ENCODE assay signal across 9 mouse cellular contexts in genomic region chr8:94773700-94774171, GRCm38 (mm10). TPM values are rescaled to one million over a fixed set of nuclear protein-coding genes. Genes with fewer than 3 reads are reported as not detected.
DNase-seq lines count a peak whose midpoint lies in the region; ATAC-seq lines count a peak whose summit lies in the region.
"Had no signal": no experiment of that assay in that cellular context is flagged by ENCODE, and none has a peak within 500 bp of the region (broad histone marks: within the 10 kb centered on the region; RNA-seq: fewer than 3 reads in every experiment).

No protein-coding gene starts in this region.

- whole genome bisulfite sequencing in intestine, embryonic 15.5 days = 44% methylated on average over 12 of the region's 12 CpGs
- 44% methylated on average over 12 of the region's 12 CpGs for WGBS in intestine, embryonic 16.5 days
- 13% methylated on average over 12 of the region's 12 CpGs for WGBS in forebrain, embryonic 11.5 days
- WGBS in neural tube, embryonic 15.5 days = 17% methylated on average over 12 of the region's 12 CpGs

- H3K4me3 ChIP-seq in intestine, embryonic 15.5 days (replicated peaks) = no peak overlapping the region
- H3K4me3 ChIP-seq in intestine, embryonic 16.5 days (ENCODE audit: low read length) = no peak overlapping the region
- no peak overlapping the region; the same call in 1 of the 2 replicates for H3K4me3 ChIP-seq in forebrain, embryonic 11.5 days (ENCODE audit: low read depth, low read length)
- peak overlapping the region; percentile 64 for H3K4me3 ChIP-seq in neural tube, embryonic 15.5 days (replicated peaks)

- no peak overlapping the region for H3K9ac ChIP-seq in intestine, embryonic 15.5 days
- no peak overlapping the region for H3K9ac ChIP-seq in intestine, embryonic 16.5 days (ENCODE audit: low read depth, low read length)
- H3K9ac ChIP-seq in forebrain, embryonic 11.5 days (ENCODE audit: low read length) = peak overlapping the region; percentile 20; the same call in 1 of the 2 replicates
- peak overlapping the region; percentile 77; the same call in 1 of the 2 replicates for H3K9ac ChIP-seq in neural tube, embryonic 15.5 days (replicated peaks)

- H3K36me3 ChIP-seq in intestine, embryonic 15.5 days = no peaks in the 10 kb centered on the region
- H3K36me3 ChIP-seq in intestine, embryonic 16.5 days (ENCODE audit: control insufficient read depth, insufficient read depth, low read length) = no peaks in the 10 kb centered on the region
- H3K36me3 ChIP-seq in forebrain, embryonic 11.5 days (ENCODE audit: control insufficient read depth, insufficient read depth, low read length) = no peaks in the 10 kb centered on the region
- no peaks in the 10 kb centered on the region for H3K36me3 ChIP-seq in neural tube, embryonic 15.5 days

- intact Hi-C loops in heart, postnatal 25 days (cut with DNase I) = loop anchor here (5.0 kb wide), 1 partner anchor 61 kb away; no protein-coding TSS in a partner anchor

- no peaks in the 10 kb centered on the region for H3K9me3 ChIP-seq in intestine, embryonic 15.5 days
- no peaks in the 10 kb centered on the region for H3K9me3 ChIP-seq in intestine, embryonic 16.5 days (ENCODE audit: control insufficient read depth, low read length)
- H3K9me3 ChIP-seq in forebrain, embryonic 11.5 days (ENCODE audit: control insufficient read depth, low read length) = no peaks in the 10 kb centered on the region
- no peaks in the 10 kb centered on the region for H3K9me3 ChIP-seq in neural tube, embryonic 15.5 days (replicated peaks)

- no peak for ATAC-seq in intestine, embryonic 15.5 days
- no peak for ATAC-seq in intestine, embryonic 16.5 days
- ATAC-seq in forebrain, embryonic 11.5 days (replicated peaks; ENCODE audit: low FRiP score) = peak; percentile 48; the same call in 1 of the 2 replicates
- ATAC-seq in neural tube, embryonic 15.5 days (ENCODE audit: low FRiP score) = 0 out of 2 replicates have a peak, but pooled peaks have one; percentile 8

- H3K27me3 ChIP-seq in intestine, embryonic 15.5 days (replicated peaks) = peaks cover 12% of the 10 kb centered on the region
- peaks cover 11% of the 10 kb centered on the region; the same call in 1 of the 2 replicates for H3K27me3 ChIP-seq in intestine, embryonic 16.5 days (replicated peaks; ENCODE audit: control insufficient read depth, insufficient read depth, low read length)
- H3K27me3 ChIP-seq in forebrain, embryonic 11.5 days (ENCODE audit: control insufficient read depth, insufficient read depth, low read length) = peaks cover 2% of the 10 kb centered on the region
- 0 out of 2 replicates have a peak, but pooled peaks cover 5% of the 10 kb centered on the region for H3K27me3 ChIP-seq in neural tube, embryonic 15.5 days (replicated peaks)

- H3K27ac ChIP-seq in intestine, embryonic 15.5 days = no peak overlapping the region
- no peak overlapping the region for H3K27ac ChIP-seq in intestine, embryonic 16.5 days (ENCODE audit: low read length)
- H3K27ac ChIP-seq in forebrain, embryonic 11.5 days (ENCODE audit: low read depth, low read length) = no peak overlapping the region
- peak overlapping the region; percentile 20 for H3K27ac ChIP-seq in neural tube, embryonic 15.5 days (replicated peaks)

- DNase-seq in forebrain, embryonic 11.5 days (ENCODE audit: low spot score) = no peak
- peak; percentile 46 to 60 for DNase-seq in layer of hippocampus, postnatal 14 days (ENCODE audit: low spot score in 2 of 2)
- DNase-seq in gastrocnemius, adult 8-10 months (ENCODE audit: low spot score in 2 of 2) = no peak
- no peak for DNase-seq in heart, postnatal 25 days (ENCODE audit: low spot score)
- DNase-seq in kidney, adult 11 months = no peak

- 0 out of 2 replicates have a peak overlapping the region, but pooled peaks have one; percentile 91 for H3K4me2 ChIP-seq in intestine, embryonic 15.5 days (replicated peaks)
- no peak overlapping the region for H3K4me2 ChIP-seq in intestine, embryonic 16.5 days (ENCODE audit: low read depth, low read length)
- H3K4me2 ChIP-seq in forebrain, embryonic 11.5 days (ENCODE audit: low read depth, low read length, severe bottlenecking) = peak overlapping the region; percentile 29; the same call in 1 of the 2 replicates
- peak overlapping the region; percentile 90 for H3K4me2 ChIP-seq in neural tube, embryonic 15.5 days

- H3K4me1 ChIP-seq in intestine, embryonic 15.5 days (replicated peaks) = peaks cover 23% of the 10 kb centered on the region
- H3K4me1 ChIP-seq in intestine, embryonic 16.5 days (ENCODE audit: control insufficient read depth, insufficient read depth, low read length) = peaks cover 25% of the 10 kb centered on the region
- peaks cover 24% of the 10 kb centered on the region for H3K4me1 ChIP-seq in forebrain, embryonic 11.5 days (replicated peaks; ENCODE audit: control insufficient read depth, insufficient read depth, low read length)
- peaks cover 47% of the 10 kb centered on the region for H3K4me1 ChIP-seq in neural tube, embryonic 15.5 days

RNA-seq across cellular contexts. Expression of gene Cx3cl1, which starts 1.9 kb away (rescaled TPM):
- 23.0 and 24.3 TPM in 2 replicates for polyA plus RNA-seq in intestine, embryonic 15.5 days (2015; fragmentation: Nextera tagmentation; extraction: Ambion mirVana)
- 34.7 and 47.2 TPM in 2 replicates for polyA plus RNA-seq in intestine, embryonic 16.5 days (2015; fragmentation: Nextera tagmentation; extraction: Ambion mirVana)
- polyA plus RNA-seq in forebrain, embryonic 11.5 days (2014; fragmentation: Nextera tagmentation; extraction: Ambion mirVana) = 8.8 and 9.4 TPM in 2 replicates
- total RNA-seq in layer of hippocampus, postnatal 14 days (2021) = 100 to 1,000 TPM; 458 to 482 TPM
- 56.7 and 57.0 TPM in 2 replicates for polyA plus RNA-seq in neural tube, embryonic 15.5 days (2015; fragmentation: Nextera tagmentation; extraction: Ambion mirVana)
- total RNA-seq in gastrocnemius, adult 8-10 months (2022) = 1 to 10 TPM in 3 of 4 experiments, under 1 TPM in 1; 0.89 to 1.4 (median 1.2) TPM
- 1 to 10 TPM; 2.2 to 4.0 TPM for total RNA-seq in heart, postnatal 25 days (2021)

RNA-seq across cellular contexts. Expression of gene Ccl22, which starts 28.3 kb away (rescaled TPM):
- polyA plus RNA-seq in intestine, embryonic 15.5 days (2015; fragmentation: Nextera tagmentation; extraction: Ambion mirVana) = not detected in 2 replicates
- polyA plus RNA-seq in intestine, embryonic 16.5 days (2015; fragmentation: Nextera tagmentation; extraction: Ambion mirVana) = 0.10 TPM in 1 of 2 replicates, not detected in the other
- polyA plus RNA-seq in forebrain, embryonic 11.5 days (2014; fragmentation: Nextera tagmentation; extraction: Ambion mirVana) = not detected in 2 replicates
- under 1 TPM; 0.17 to 0.18 TPM for total RNA-seq in layer of hippocampus, postnatal 14 days (2021)
- polyA plus RNA-seq in neural tube, embryonic 15.5 days (2015; fragmentation: Nextera tagmentation; extraction: Ambion mirVana) = 0.10 TPM in 1 of 2 replicates, not detected in the other
- total RNA-seq in gastrocnemius, adult 8-10 months (2022) = not detected
- not detected for total RNA-seq in heart, postnatal 25 days (2021)
- total RNA-seq: hematopoietic stem cell, adult 5-6 weeks had no signal

RNA-seq across cellular contexts. Expression of gene Ccl17, which starts 36.5 kb away (rescaled TPM):
- polyA plus RNA-seq in intestine, embryonic 15.5 days (2015; fragmentation: Nextera tagmentation; extraction: Ambion mirVana) = not detected in 2 replicates
- 0.29 and 1.3 TPM in 2 replicates for polyA plus RNA-seq in intestine, embryonic 16.5 days (2015; fragmentation: Nextera tagmentation; extraction: Ambion mirVana)
- not detected in 2 replicates for polyA plus RNA-seq in forebrain, embryonic 11.5 days (2014; fragmentation: Nextera tagmentation; extraction: Ambion mirVana)
- 10 to 100 TPM in 1 of 2 experiments, 1 to 10 TPM in 1; 7.3 to 11.1 TPM for total RNA-seq in layer of hippocampus, postnatal 14 days (2021)
- 0.92 and 1.1 TPM in 2 replicates for polyA plus RNA-seq in neural tube, embryonic 15.5 days (2015; fragmentation: Nextera tagmentation; extraction: Ambion mirVana)
- total RNA-seq in gastrocnemius, adult 8-10 months (2022) = under 1 TPM in 1 of 4 experiments, not detected in 3; 0.70 TPM
- total RNA-seq in heart, postnatal 25 days (2021) = not detected
- total RNA-seq: hematopoietic stem cell, adult 5-6 weeks had no signal

Comparison
In these comparisons a context has a peak if more than half of its experiments do, and no peak if none do; other contexts are left out.
1. ATAC-seq: peak in forebrain, embryonic 11.5 days (single experiment) and neural tube, embryonic 15.5 days (single experiment); none in intestine, embryonic 15.5 days (single experiment) and intestine, embryonic 16.5 days (single experiment).
2. H3K9ac ChIP-seq: peak in forebrain, embryonic 11.5 days (single experiment) and neural tube, embryonic 15.5 days (single experiment); none in intestine, embryonic 15.5 days (single experiment) and intestine, embryonic 16.5 days (single experiment).
3. DNase-seq: peak in layer of hippocampus, postnatal 14 days (2 of 2); none in forebrain, embryonic 11.5 days (single experiment), gastrocnemius, adult 8-10 months (0 of 2), heart, postnatal 25 days (single experiment) and kidney, adult 11 months (single experiment).